Mouse (Mus musculus): ENCODE measurements around the gene Slc16a13. TPM values are rescaled to one million over a fixed set of nuclear protein-coding genes. Genes with fewer than 3 reads are reported as not detected.

Slc16a13 gene
- total and polyA plus RNA-seq, 3 experiments, result 4.7 to 8.3 (median 5.7) TPM

DNA sequence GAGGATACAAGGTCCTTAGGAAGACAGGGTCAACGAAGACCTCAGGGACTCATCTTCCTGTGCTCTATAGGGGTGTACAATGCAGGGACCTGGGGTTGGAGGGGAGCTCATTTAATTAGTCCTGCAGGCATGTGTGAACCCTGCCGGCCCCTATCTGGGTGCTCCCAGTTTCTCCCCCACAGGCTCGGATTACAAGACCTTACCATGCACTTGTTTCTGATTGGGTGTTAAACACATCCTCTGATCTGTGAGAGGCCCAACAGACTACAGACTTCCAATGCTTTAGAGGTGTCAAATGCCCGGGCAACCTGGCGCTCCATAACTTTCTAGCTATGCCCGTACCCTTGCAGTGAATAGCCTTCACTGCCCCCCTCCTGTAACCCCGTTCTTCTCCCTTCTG is 52.7 kb downstream of the Slc16a13 start:
- DNase-seq (ENCODE audit: low spot score), result no peak
- TF ChIP-seq GATA1 (IDR thresholded peaks at IDR 0.05; ENCODE audit: borderline replicate concordance, low read length) (no peak), POLR2AphosphoS5 (IDR thresholded peaks at IDR 0.05; ENCODE audit: insufficient replicate concordance, low read depth, low read length) (no peak), TAL1 (conservative IDR thresholded peaks at IDR 0.05; ENCODE audit: low read depth, low read length) (no peak), CTCF (IDR thresholded peaks at IDR 0.05; ENCODE audit: low read depth, low read length) (no peak)

More for the DNA sequence above, 52.7 kb downstream of the Slc16a13 start:
- Histone ChIP-seq H3K4me3 (ENCODE audit: low read depth, low read length) (no peak overlapping the region; the same call in 1 of the 2 replicates), H3K36me3 (replicated peaks) (peaks cover 20% of the 10 kb centered on the region), H3K9me3 (replicated peaks) (0 out of 2 replicates have a peak, but pooled peaks cover 3% of the 10 kb centered on the region), H3K27me3 (ENCODE audit: insufficient read depth, low read length) (peaks cover under 1% of the 10 kb centered on the region; the same call in 1 of the 2 replicates), H3K4me1 (ENCODE audit: insufficient read depth, low read depth, low read length) (peaks cover 48% of the 10 kb centered on the region)
- ATAC-seq (ENCODE audit: extremely low read depth, insufficient number of reproducible peaks, low FRiP score, poor library complexity, severe bottlenecking), result no peak

Other genes starting within 250 kb of the Slc16a13 start
Only the 20 nearest of the 24 such genes appear.
- gene Gabarap, start 229.9 kb downstream of the Slc16a13 start, total RNA-seq (2014; fragmentation: Nextera tagmentation), result 762 and 788 TPM in 2 replicates
- gene Gabarap, start 229.9 kb downstream of the Slc16a13 start, total RNA-seq (2017), result 569 and 637 TPM in 2 replicates
- gene Gabarap, start 229.9 kb downstream of the Slc16a13 start, polyA plus RNA-seq (2012), result 265 and 345 TPM in 2 replicates
- gene Phf23, start 225.3 kb downstream of the Slc16a13 start, total RNA-seq (2014; fragmentation: Nextera tagmentation), result 47.0 and 56.4 TPM in 2 replicates
- 84.0 and 84.4 TPM in 2 replicates for gene Phf23, start 225.3 kb downstream of the Slc16a13 start, total RNA-seq (2017)
- 92.1 and 95.5 TPM in 2 replicates for gene Phf23, start 225.3 kb downstream of the Slc16a13 start, polyA plus RNA-seq (2012)
- 32.7 and 39.8 TPM in 2 replicates for gene Dvl2, start 220.5 kb downstream of the Slc16a13 start, total RNA-seq (2014; fragmentation: Nextera tagmentation)
- gene Dvl2, start 220.5 kb downstream of the Slc16a13 start, total RNA-seq (2017), result 44.8 and 49.6 TPM in 2 replicates
- gene Dvl2, start 220.5 kb downstream of the Slc16a13 start, polyA plus RNA-seq (2012), result 66.5 and 71.8 TPM in 2 replicates
- 16.3 and 21.7 TPM in 2 replicates for gene Acadvl, start 205.7 kb downstream of the Slc16a13 start, total RNA-seq (2014; fragmentation: Nextera tagmentation)
- 31.1 and 31.7 TPM in 2 replicates for gene Acadvl, start 205.7 kb downstream of the Slc16a13 start, total RNA-seq (2017)
- gene Acadvl, start 205.7 kb downstream of the Slc16a13 start, polyA plus RNA-seq (2012), result 16.3 and 21.0 TPM in 2 replicates
- gene Dlg4, start 204.1 kb downstream of the Slc16a13 start, total RNA-seq (2014; fragmentation: Nextera tagmentation), result 10.9 and 14.0 TPM in 2 replicates
- 1.1 and 2.2 TPM in 2 replicates for gene Dlg4, start 204.1 kb downstream of the Slc16a13 start, total RNA-seq (2017)
- gene Dlg4, start 204.1 kb downstream of the Slc16a13 start, polyA plus RNA-seq (2012), result 8.8 and 12.1 TPM in 2 replicates
- not detected in 2 replicates for gene Asgr1, start 167.0 kb downstream of the Slc16a13 start, total RNA-seq (2014; fragmentation: Nextera tagmentation)
- gene Asgr1, start 167.0 kb downstream of the Slc16a13 start, total RNA-seq (2017), result not detected in 2 replicates
- gene Asgr1, start 167.0 kb downstream of the Slc16a13 start, polyA plus RNA-seq (2012), result not detected in 2 replicates
- not detected in 2 replicates for gene Asgr2, start 128.4 kb downstream of the Slc16a13 start, total RNA-seq (2014; fragmentation: Nextera tagmentation)
- not detected in 2 replicates for gene Asgr2, start 128.4 kb downstream of the Slc16a13 start, total RNA-seq (2017)
- gene Asgr2, start 128.4 kb downstream of the Slc16a13 start, polyA plus RNA-seq (2012), result not detected in 2 replicates
- gene Mgl2, start 90.7 kb downstream of the Slc16a13 start, total RNA-seq (2014; fragmentation: Nextera tagmentation), result not detected in 2 replicates
- 0.41 TPM in 1 of 2 replicates, not detected in the other for gene Mgl2, start 90.7 kb downstream of the Slc16a13 start, total RNA-seq (2017)
- not detected in 2 replicates for gene Mgl2, start 90.7 kb downstream of the Slc16a13 start, polyA plus RNA-seq (2012)
- gene Clec10a, start 64.9 kb downstream of the Slc16a13 start, total RNA-seq (2014; fragmentation: Nextera tagmentation), result 26.3 and 36.3 TPM in 2 replicates
- 89.8 and 103 TPM in 2 replicates for gene Clec10a, start 64.9 kb downstream of the Slc16a13 start, total RNA-seq (2017)
- gene Clec10a, start 64.9 kb downstream of the Slc16a13 start, polyA plus RNA-seq (2012), result 4.3 and 5.1 TPM in 2 replicates
- gene Slc16a11, start 8.3 kb downstream of the Slc16a13 start, total RNA-seq (2014; fragmentation: Nextera tagmentation), result not detected in 2 replicates
- 0.06 TPM in 1 of 2 replicates, not detected in the other for gene Slc16a11, start 8.3 kb downstream of the Slc16a13 start, total RNA-seq (2017)
- not detected in 2 replicates for gene Slc16a11, start 8.3 kb downstream of the Slc16a13 start, polyA plus RNA-seq (2012)
- not detected in 2 replicates for gene Bcl6b, start 8.7 kb upstream of the Slc16a13 start, total RNA-seq (2014; fragmentation: Nextera tagmentation)
- gene Bcl6b, start 8.7 kb upstream of the Slc16a13 start, total RNA-seq (2017), result 0.22 TPM in 1 of 2 replicates, not detected in the other
- not detected in 2 replicates for gene Bcl6b, start 8.7 kb upstream of the Slc16a13 start, polyA plus RNA-seq (2012)
- gene 0610010K14Rik, start 16.9 kb upstream of the Slc16a13 start, total RNA-seq (2014; fragmentation: Nextera tagmentation), result 64.9 and 75.9 TPM in 2 replicates
- gene 0610010K14Rik, start 16.9 kb upstream of the Slc16a13 start, total RNA-seq (2017), result 18.5 and 20.2 TPM in 2 replicates
- 83.3 and 100 TPM in 2 replicates for gene 0610010K14Rik, start 16.9 kb upstream of the Slc16a13 start, polyA plus RNA-seq (2012)
- gene Gm21988, start 18.8 kb upstream of the Slc16a13 start, total RNA-seq (2014; fragmentation: Nextera tagmentation), result 2.9 and 3.5 TPM in 2 replicates
- 1.2 and 1.9 TPM in 2 replicates for gene Gm21988, start 18.8 kb upstream of the Slc16a13 start, total RNA-seq (2017)
- 3.2 TPM in 2 replicates for gene Gm21988, start 18.8 kb upstream of the Slc16a13 start, polyA plus RNA-seq (2012)
- gene Rnasek, start 18.8 kb upstream of the Slc16a13 start, total RNA-seq (2014; fragmentation: Nextera tagmentation), result 133 and 164 TPM in 2 replicates
- gene Rnasek, start 18.8 kb upstream of the Slc16a13 start, total RNA-seq (2017), result 21.6 and 29.2 TPM in 2 replicates
- 119 and 152 TPM in 2 replicates for gene Rnasek, start 18.8 kb upstream of the Slc16a13 start, polyA plus RNA-seq (2012)
- not detected in 2 replicates for gene Alox12, start 34.3 kb upstream of the Slc16a13 start, total RNA-seq (2014; fragmentation: Nextera tagmentation)
- 0.11 and 0.12 TPM in 2 replicates for gene Alox12, start 34.3 kb upstream of the Slc16a13 start, total RNA-seq (2017)
- gene Alox12, start 34.3 kb upstream of the Slc16a13 start, polyA plus RNA-seq (2012), result 0.02 TPM in 1 of 2 replicates, not detected in the other
- not detected in 2 replicates for gene Alox12e, start 101.6 kb upstream of the Slc16a13 start, total RNA-seq (2014; fragmentation: Nextera tagmentation)
- gene Alox12e, start 101.6 kb upstream of the Slc16a13 start, total RNA-seq (2017), result 0.16 TPM in 1 of 2 replicates, not detected in the other
- gene Alox12e, start 101.6 kb upstream of the Slc16a13 start, polyA plus RNA-seq (2012), result not detected in 2 replicates
- gene Alox15, start 131.0 kb upstream of the Slc16a13 start, total RNA-seq (2014; fragmentation: Nextera tagmentation), result not detected in 2 replicates
- gene Alox15, start 131.0 kb upstream of the Slc16a13 start, total RNA-seq (2017), result not detected in 2 replicates
- not detected in 2 replicates for gene Alox15, start 131.0 kb upstream of the Slc16a13 start, polyA plus RNA-seq (2012)
- gene Pelp1, start 189.0 kb upstream of the Slc16a13 start, total RNA-seq (2014; fragmentation: Nextera tagmentation), result 36.5 and 39.9 TPM in 2 replicates
- 6.9 and 7.8 TPM in 2 replicates for gene Pelp1, start 189.0 kb upstream of the Slc16a13 start, total RNA-seq (2017)
- gene Pelp1, start 189.0 kb upstream of the Slc16a13 start, polyA plus RNA-seq (2012), result 104 and 111 TPM in 2 replicates
- gene Arrb2, start 211.6 kb upstream of the Slc16a13 start, total RNA-seq (2014; fragmentation: Nextera tagmentation), result 51.7 and 69.3 TPM in 2 replicates
- 97.1 and 114 TPM in 2 replicates for gene Arrb2, start 211.6 kb upstream of the Slc16a13 start, total RNA-seq (2017)
- gene Arrb2, start 211.6 kb upstream of the Slc16a13 start, polyA plus RNA-seq (2012), result 327 and 349 TPM in 2 replicates
- gene Med11, start 230.9 kb upstream of the Slc16a13 start, total RNA-seq (2014; fragmentation: Nextera tagmentation), result 13.2 and 18.1 TPM in 2 replicates
- 37.0 and 42.4 TPM in 2 replicates for gene Med11, start 230.9 kb upstream of the Slc16a13 start, total RNA-seq (2017)
- gene Med11, start 230.9 kb upstream of the Slc16a13 start, polyA plus RNA-seq (2012), result 18.5 and 22.6 TPM in 2 replicates